Mouse (Mus musculus): ENCODE data around the gene Acad11. TPM values are rescaled to one million over a fixed set of nuclear protein-coding genes. Genes with fewer than 3 reads are reported as not detected.

Acad11 gene
- polyA plus RNA-seq, 1 experiment, result not detected

- Histone ChIP-seq H3K27me3 (ENCODE audit: control insufficient read depth) (no peaks in the 10 kb centered on the region), H3K4me1 (ENCODE audit: control insufficient read depth) (no peaks in the 10 kb centered on the region), H3K9me3 (ENCODE audit: control insufficient read depth, low read length) (no peaks in the 10 kb centered on the region), H3K36me3 (ENCODE audit: control insufficient read depth) (peaks cover 8% of the 10 kb centered on the region; the same call in 1 of the 2 replicates), H3K4me3 (replicated peaks) (no peak overlapping the region)
- no peak for TF ChIP-seq GATA1 (IDR thresholded peaks at IDR 0.05; ENCODE audit: low read length)
Measured at GRCm38 (mm10) chr9:104123101-104123500, 59.9 kb downstream of the Acad11 start.

DNA sequence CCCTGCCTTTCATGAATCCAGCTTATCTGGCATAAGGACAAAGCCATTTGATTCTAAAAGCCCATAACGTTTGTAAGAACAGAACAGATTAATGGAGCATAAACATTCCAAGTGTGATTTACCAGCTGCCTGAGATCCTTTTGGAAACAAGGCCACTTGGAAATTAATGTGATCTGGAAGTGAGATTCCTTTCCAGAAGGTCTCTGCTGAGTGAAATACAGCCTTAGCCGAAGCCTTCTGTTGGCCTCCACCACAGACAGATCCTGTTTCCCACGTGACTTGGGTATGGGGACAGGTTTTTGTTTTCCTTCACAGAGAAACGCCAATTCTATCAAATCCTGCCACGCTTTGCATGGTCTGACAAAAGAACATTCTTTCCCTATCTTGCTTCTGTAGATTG is 60.4 kb downstream of the Acad11 start:
- Histone ChIP-seq H3K9me3 (ENCODE audit: control insufficient read depth, low read length) (no peaks in the 10 kb centered on the region), H3K4me1 (ENCODE audit: control insufficient read depth) (no peaks in the 10 kb centered on the region), H3K36me3 (ENCODE audit: control insufficient read depth) (peaks cover 8% of the 10 kb centered on the region; the same call in 1 of the 2 replicates), H3K27me3 (ENCODE audit: control insufficient read depth) (no peaks in the 10 kb centered on the region), H3K4me3 (replicated peaks) (no peak overlapping the region)
- TF ChIP-seq TAL1 (IDR thresholded peaks at IDR 0.05; ENCODE audit: low read length) (no peak), GATA1 (IDR thresholded peaks at IDR 0.05; ENCODE audit: low read length) (no peak)

DNA sequence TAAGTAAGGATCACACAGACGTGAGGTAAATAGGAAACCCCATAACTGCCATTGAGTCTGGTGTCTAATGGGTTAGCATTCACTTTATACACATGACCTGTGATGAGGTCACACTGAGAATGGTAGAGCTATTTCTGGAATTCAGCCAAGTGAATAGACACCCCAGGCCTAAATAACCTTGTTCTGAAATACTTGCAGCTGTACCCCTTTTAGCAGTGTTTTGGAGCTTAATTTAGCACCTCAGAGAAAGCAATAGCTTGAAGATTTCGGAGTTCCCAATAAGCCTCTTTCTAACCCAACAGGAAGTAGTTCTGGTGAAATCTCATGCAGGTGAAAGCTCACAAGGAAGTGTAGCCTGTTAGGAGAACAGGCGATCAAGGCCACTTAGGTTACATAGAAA is 63.7 kb downstream of the Acad11 start, which contains the start of gene Ackr4:
Gene Ackr4 (minus strand): TSS at position 101 of the 400 bp plus-strand sequence.
- no peak for TF ChIP-seq GATA1 (IDR thresholded peaks at IDR 0.05; ENCODE audit: low read length)
- TF ChIP-seq TAL1 (IDR thresholded peaks at IDR 0.05; ENCODE audit: low read length), result no peak
- peaks cover 8% of the 10 kb centered on the region; the same call in 1 of the 2 replicates for H3K36me3 ChIP-seq (ENCODE audit: control insufficient read depth)
- H3K27me3 ChIP-seq (ENCODE audit: control insufficient read depth), result no peaks in the 10 kb centered on the region
- no peak within 1 kb of the TSS for H3K4me3 ChIP-seq (replicated peaks)
- no peaks in the 10 kb centered on the region for H3K9me3 ChIP-seq (ENCODE audit: control insufficient read depth, low read length)
- H3K4me1 ChIP-seq (ENCODE audit: control insufficient read depth), result no peaks in the 10 kb centered on the region

GRCm38 (mm10) chr9:104128110-104128509 is 64.9 kb downstream of the Acad11 start:
- no peaks in the 10 kb centered on the region for H3K9me3 ChIP-seq (ENCODE audit: control insufficient read depth, low read length)
- H3K4me3 ChIP-seq (replicated peaks), result no peak overlapping the region
- no peaks in the 10 kb centered on the region for H3K27me3 ChIP-seq (ENCODE audit: control insufficient read depth)
- TF ChIP-seq GATA1 (IDR thresholded peaks at IDR 0.05; ENCODE audit: low read length), result no peak
- TF ChIP-seq TAL1 (IDR thresholded peaks at IDR 0.05; ENCODE audit: low read length), result no peak
- peaks cover 4% of the 10 kb centered on the region; the same call in 1 of the 2 replicates for H3K36me3 ChIP-seq (ENCODE audit: control insufficient read depth)
- no peaks in the 10 kb centered on the region for H3K4me1 ChIP-seq (ENCODE audit: control insufficient read depth)

GRCm38 (mm10) chr9:104130141-104130755 is 67.1 kb downstream of the Acad11 start:
- TF ChIP-seq GATA1 (IDR thresholded peaks at IDR 0.05; ENCODE audit: low read length), result no peak
- TF ChIP-seq TAL1 (IDR thresholded peaks at IDR 0.05; ENCODE audit: low read length), result no peak
- Histone ChIP-seq H3K4me3 (replicated peaks) (no peak overlapping the region), H3K9me3 (ENCODE audit: control insufficient read depth, low read length) (no peaks in the 10 kb centered on the region), H3K36me3 (ENCODE audit: control insufficient read depth) (no peaks in the 10 kb centered on the region; the same call in 1 of the 2 replicates), H3K27me3 (ENCODE audit: control insufficient read depth) (no peaks in the 10 kb centered on the region), H3K4me1 (ENCODE audit: control insufficient read depth) (no peaks in the 10 kb centered on the region)

- Histone ChIP-seq H3K4me1 (ENCODE audit: control insufficient read depth) (no peaks in the 10 kb centered on the region), H3K4me3 (replicated peaks) (no peak overlapping the region), H3K9me3 (ENCODE audit: control insufficient read depth, low read length) (no peaks in the 10 kb centered on the region), H3K27me3 (ENCODE audit: control insufficient read depth) (no peaks in the 10 kb centered on the region), H3K36me3 (ENCODE audit: control insufficient read depth) (no peaks in the 10 kb centered on the region)
- TF ChIP-seq GATA1 (IDR thresholded peaks at IDR 0.05; ENCODE audit: low read length), result no peak
- no peak for TF ChIP-seq TAL1 (IDR thresholded peaks at IDR 0.05; ENCODE audit: low read length)
Measured at GRCm38 (mm10) chr9:104140351-104140750, 77.2 kb downstream of the Acad11 start.

DNA sequence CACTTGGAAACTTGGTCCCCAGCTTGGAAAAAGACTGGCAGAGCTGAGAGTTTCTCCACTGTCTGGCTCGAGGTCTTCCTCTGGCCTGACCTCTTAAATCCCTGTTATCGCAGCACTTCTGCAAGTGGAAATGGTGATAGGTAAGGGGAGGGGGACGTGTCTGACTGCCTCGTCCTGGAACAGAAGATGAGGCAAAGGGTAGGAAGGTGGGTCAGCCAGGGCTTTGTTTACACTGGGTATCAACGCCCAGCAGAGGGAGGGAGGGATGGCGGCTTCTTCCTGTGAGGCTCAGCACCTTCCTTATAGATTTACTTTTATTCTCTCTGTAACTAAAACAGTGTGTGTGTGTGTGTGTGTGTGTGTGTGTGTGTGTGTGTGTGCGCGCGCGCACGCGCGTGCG is 79.6 kb downstream of the Acad11 start:
- no peaks in the 10 kb centered on the region for H3K27me3 ChIP-seq (ENCODE audit: control insufficient read depth)
- H3K4me3 ChIP-seq (replicated peaks), result no peak overlapping the region
- no peaks in the 10 kb centered on the region for H3K4me1 ChIP-seq (ENCODE audit: control insufficient read depth)
- TF ChIP-seq TAL1 (IDR thresholded peaks at IDR 0.05; ENCODE audit: low read length) (no peak), GATA1 (IDR thresholded peaks at IDR 0.05; ENCODE audit: low read length) (no peak)
- H3K36me3 ChIP-seq (ENCODE audit: control insufficient read depth), result no peaks in the 10 kb centered on the region
- H3K9me3 ChIP-seq (ENCODE audit: control insufficient read depth, low read length), result no peaks in the 10 kb centered on the region

DNA sequence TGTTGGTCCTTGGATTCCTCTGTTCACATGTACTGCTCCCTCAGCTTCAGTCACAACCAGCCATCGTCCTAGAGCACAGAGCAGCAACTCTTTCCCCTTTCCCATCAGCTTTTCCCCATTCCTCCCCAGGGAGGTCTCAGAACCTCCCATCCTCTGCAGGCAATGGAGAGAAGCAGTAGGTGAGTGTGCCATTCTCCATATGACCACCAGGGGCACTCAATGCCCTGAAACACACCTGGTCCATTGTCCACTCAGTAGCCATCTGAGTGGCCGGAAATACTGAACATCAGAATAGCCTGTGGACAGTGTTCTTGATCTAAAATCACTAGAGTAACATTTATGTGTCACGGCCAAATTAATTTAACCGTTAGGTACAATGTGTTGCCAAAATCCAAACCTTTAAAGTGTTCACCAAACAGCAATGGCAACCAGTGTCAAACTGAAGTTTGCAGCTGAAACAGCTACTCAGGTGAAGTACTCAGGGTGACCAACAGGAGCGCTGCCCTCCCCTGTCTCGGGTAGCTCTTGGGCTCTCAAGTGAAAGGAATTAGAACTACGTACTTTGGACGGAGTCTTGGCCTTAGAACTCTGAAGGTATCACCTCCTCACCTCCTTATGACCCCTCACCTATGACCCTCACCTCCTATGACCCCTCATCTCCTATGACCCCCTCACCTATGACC is 81.3 kb downstream of the Acad11 start:
- Histone ChIP-seq H3K4me1 (ENCODE audit: control insufficient read depth) (no peaks in the 10 kb centered on the region), H3K4me3 (replicated peaks) (no peak overlapping the region), H3K36me3 (ENCODE audit: control insufficient read depth) (no peaks in the 10 kb centered on the region), H3K27me3 (ENCODE audit: control insufficient read depth) (no peaks in the 10 kb centered on the region), H3K9me3 (ENCODE audit: control insufficient read depth, low read length) (no peaks in the 10 kb centered on the region)
- no peak for TF ChIP-seq TAL1 (IDR thresholded peaks at IDR 0.05; ENCODE audit: low read length)
- 0 out of 2 replicates have a peak, but pooled peaks have one; percentile 5 for TF ChIP-seq GATA1 (IDR thresholded peaks at IDR 0.05; ENCODE audit: low read length)

- TF ChIP-seq TAL1 (IDR thresholded peaks at IDR 0.05; ENCODE audit: low read length) (no peak), GATA1 (IDR thresholded peaks at IDR 0.05; ENCODE audit: low read length) (no peak)
- Histone ChIP-seq H3K9me3 (ENCODE audit: control insufficient read depth, low read length) (no peaks in the 10 kb centered on the region), H3K27me3 (ENCODE audit: control insufficient read depth) (no peaks in the 10 kb centered on the region), H3K4me3 (replicated peaks) (no peak overlapping the region), H3K36me3 (ENCODE audit: control insufficient read depth) (peaks cover 11% of the 10 kb centered on the region), H3K4me1 (ENCODE audit: control insufficient read depth) (no peaks in the 10 kb centered on the region)
Measured at GRCm38 (mm10) chr9:104146683-104147082, 83.5 kb downstream of the Acad11 start.

Measured in erythroblast, embryonic 14.5 days (primary cell).